Mouse (Mus musculus): ENCODE measurements at regions not wholly inside any gene's neighbourhood (a gene's known extent, or its start where the extent isn't known, plus 50 kb on each side); places are given as distances from the start of the nearest gene placed in this dataset.

DNA sequence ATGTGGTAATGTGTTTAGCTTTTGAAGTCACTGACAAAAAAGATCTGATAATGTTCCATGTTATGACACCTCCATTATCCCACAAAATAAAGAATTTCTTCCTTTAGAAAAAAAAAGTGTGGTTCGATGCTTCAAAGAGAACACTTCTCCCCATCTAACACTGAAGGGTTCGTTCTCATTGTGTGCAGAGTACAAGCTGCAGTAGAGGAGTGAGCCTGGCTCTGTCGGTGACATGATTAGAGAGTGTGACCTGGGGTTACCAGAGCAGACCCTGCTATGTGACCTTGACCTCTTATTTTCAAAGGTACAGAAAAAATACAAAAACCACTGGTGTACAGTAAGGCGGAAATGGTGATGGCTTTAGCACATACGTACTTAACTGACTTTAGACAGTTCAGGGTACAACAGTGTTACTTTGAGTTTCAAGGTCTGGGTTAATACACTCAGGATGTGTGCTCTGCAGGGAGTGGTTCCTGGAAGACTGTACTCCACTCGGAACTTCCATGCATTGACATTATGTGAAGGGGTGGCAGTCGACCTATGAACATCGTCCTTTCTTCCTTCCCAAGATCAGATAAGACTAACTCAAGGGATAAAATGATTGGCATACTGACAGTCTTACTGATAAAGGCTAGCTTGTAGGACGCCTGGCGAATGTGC, 265.2 kb upstream of the Gpc5 start:
- TF ChIP-seq POLR2A (IDR thresholded peaks at IDR 0.05; ENCODE audit: control insufficient read depth in 1 of 2, insufficient read depth in 1 of 2, low read depth in 1 of 2, low read length in 2 of 2, poor library complexity in 1 of 2) (no peak), MEF2A (IDR thresholded peaks at IDR 0.05; ENCODE audit: extremely low read depth, insufficient replicate concordance, low read depth, low read length, poor library complexity, severe bottlenecking) (no peak), GATA1 (IDR thresholded peaks at IDR 0.05; ENCODE audit: low read depth, low read length) (no peak), CTCF (IDR thresholded peaks at IDR 0.05 in 2 of 3, conservative IDR thresholded peaks at IDR 0.05 in 1 of 3; ENCODE audit: control insufficient read depth in 1 of 3, insufficient read depth in 1 of 3, low read depth in 2 of 3, low read length in 3 of 3, poor library complexity in 1 of 3, severe bottlenecking in 1 of 3) (no peak), ELF1 (IDR thresholded peaks at IDR 0.05; ENCODE audit: low read depth, low read length) (no peak), POLR2AphosphoS2 (IDR thresholded peaks at IDR 0.05; ENCODE audit: low read length) (no peak), TAL1 (IDR thresholded peaks at IDR 0.05; ENCODE audit: low read length) (no peak), USF2 (IDR thresholded peaks at IDR 0.05; ENCODE audit: borderline replicate concordance in 1 of 2, insufficient read depth in 1 of 2, low read depth in 1 of 2, low read length in 2 of 2) (no peak)
